Mouse (Mus musculus) heart, adult 2 months (tissue): ENCODE measurements around the gene Rpl18. TPM values are rescaled to one million over a fixed set of nuclear protein-coding genes. Genes with fewer than 3 reads are reported as not detected.

Source experiments
- DNase-seq, 2 experiments: peaks; one replicate each; pipeline ENCODE4 v3.0.0; 2021
- H3K27ac ChIP-seq: fragments of 200-600 bp; 2 replicates; pipeline ENCODE4 v1.8.1; 2022
- H3K27me3 ChIP-seq: fragments of 200-500 bp; 2 replicates; pipeline ENCODE4 v1.6.1; 2012; ENCODE audit warnings: mild to moderate bottlenecking, low read length, inconsistent platforms, mixed read lengths; ENCODE audit not compliant: control insufficient read depth, insufficient read depth
- H3K36me3 ChIP-seq: fragments of 200-500 bp; 2 replicates; pipeline ENCODE4 v1.6.1; 2012; ENCODE audit warnings: low read length, inconsistent platforms; ENCODE audit not compliant: control insufficient read depth, insufficient read depth
- H3K4me1 ChIP-seq: fragments of 200-500 bp; 2 replicates; pipeline ENCODE4 v1.6.1; 2011; ENCODE audit warnings: low read length; ENCODE audit not compliant: control insufficient read depth, insufficient read depth
- H3K4me3 ChIP-seq: fragments of 200-600 bp; 2 replicates; pipeline ENCODE4 v1.8.1; 2022
- H3K79me2 ChIP-seq: fragments of 200-500 bp; replicated peaks from 2 replicates; pipeline ENCODE4 v1.6.1; 2012; ENCODE audit warnings: mild to moderate bottlenecking, inconsistent platforms, low read length, moderate library complexity, mixed read lengths; ENCODE audit not compliant: control insufficient read depth, insufficient read depth
- H3K9ac ChIP-seq: fragments of 200-500 bp; 2 replicates; pipeline ENCODE4 v1.6.1; 2012; ENCODE audit warnings: low read depth, mild to moderate bottlenecking, control low read depth, inconsistent platforms, low read length, mixed read lengths
- CTCF ChIP-seq: fragments of 200-600 bp; IDR thresholded peaks from 2 replicates; pipeline ENCODE4 v1.8.1; 2022; ENCODE audit warnings: antibody characterized with exemption, mild to moderate bottlenecking, moderate library complexity
- EP300 ChIP-seq: fragments of 200-500 bp; IDR thresholded peaks from 2 replicates; pipeline ENCODE4 v1.6.1; 2011; ENCODE audit warnings: low read depth, low read length, control low read depth; ENCODE audit not compliant: insufficient read depth
- POLR2A ChIP-seq: fragments of 200-500 bp; IDR thresholded peaks from 2 replicates; pipeline ENCODE4 v1.6.1; 2011; ENCODE audit warnings: mild to moderate bottlenecking, low read depth, low read length, control low read depth; ENCODE audit not compliant: insufficient read depth
- WGBS: fragments of 180-500 bp; shearing (Covaris S2); methylation state at CpG from one replicate; pipeline ENCODE4 v1.1.7; 2018; 5-methylcytosine and 5-hydroxymethylcytosine counted together
- intact Hi-C: fragments of 180-260 bp; cut with DNase I; formaldehyde crosslinking; loops from one replicate; pipeline ENCODE4 v1.15.1; 2025
- polyA plus RNA-seq: library from polyadenylated mRNA; depleted of rRNA; stranded (reverse); fragments of >200 nt; gene quantifications from 2 replicates; pipeline ENCODE4 v1.2.3, GENCODE M21; 2012
- total RNA-seq, 2 experiments: library from RNA; stranded (reverse); gene quantifications; 2 replicates each; pipeline ENCODE4 v1.2.3; 2021

Gene Rpl18
- total and polyA plus RNA-seq, 3 experiments: 496 to 697 (median 617) TPM

- Histone ChIP-seq H3K27me3 (no peaks in the 10 kb centered on the region), H3K4me1 (no peaks in the 10 kb centered on the region), H3K36me3 (no peaks in the 10 kb centered on the region), H3K9ac (no peak within 1 kb of the TSS), H3K4me3 (no peak within 1 kb of the TSS), H3K79me2 (no peaks in the 10 kb centered on the region), H3K27ac (no peak within 1 kb of the TSS)
- DNase-seq: no peak
- TF ChIP-seq CTCF: no peak
- TF ChIP-seq EP300: no peak
- no peak for TF ChIP-seq POLR2A
- 89% methylated on average over 11 of the region's 11 CpGs for WGBS
- intact Hi-C loops: no loop called here
Observed at GRCm38 (mm10) chr7:45725713-45726112, 10.5 kb downstream of the Rpl18 start, which contains the start of gene Spaca4. Gene Spaca4 (minus strand): TSS chr7:45725813.

- no peak overlapping the region for H3K27ac ChIP-seq
- DNase-seq: no peak
- WGBS: 92% methylated on average over 10 of the region's 10 CpGs
- H3K36me3 ChIP-seq: no peaks in the 10 kb centered on the region
- intact Hi-C loops: no loop called here
- no peaks in the 10 kb centered on the region for H3K4me1 ChIP-seq
- no peak overlapping the region for H3K4me3 ChIP-seq
- TF ChIP-seq EP300 (no peak), CTCF (no peak), POLR2A (no peak)
- H3K9ac ChIP-seq: no peak overlapping the region
- H3K27me3 ChIP-seq: no peaks in the 10 kb centered on the region
- H3K79me2 ChIP-seq: no peaks in the 10 kb centered on the region
Observed at GRCm38 (mm10) chr7:45726419-45726818, 11.2 kb downstream of the Rpl18 start.

GRCm38 (mm10) chr7:45727625-45728024 is 12.4 kb downstream of the Rpl18 start:
- intact Hi-C loops: no loop called here
- Histone ChIP-seq H3K9ac (no peak overlapping the region), H3K4me1 (no peaks in the 10 kb centered on the region), H3K4me3 (no peak overlapping the region), H3K36me3 (no peaks in the 10 kb centered on the region), H3K79me2 (no peaks in the 10 kb centered on the region), H3K27ac (no peak overlapping the region), H3K27me3 (no peaks in the 10 kb centered on the region)
- DNase-seq: no peak
- no peak for TF ChIP-seq CTCF
- no peak for TF ChIP-seq EP300
- no peak for TF ChIP-seq POLR2A
- 71% methylated on average over 3 of the region's 3 CpGs for WGBS

DNA sequence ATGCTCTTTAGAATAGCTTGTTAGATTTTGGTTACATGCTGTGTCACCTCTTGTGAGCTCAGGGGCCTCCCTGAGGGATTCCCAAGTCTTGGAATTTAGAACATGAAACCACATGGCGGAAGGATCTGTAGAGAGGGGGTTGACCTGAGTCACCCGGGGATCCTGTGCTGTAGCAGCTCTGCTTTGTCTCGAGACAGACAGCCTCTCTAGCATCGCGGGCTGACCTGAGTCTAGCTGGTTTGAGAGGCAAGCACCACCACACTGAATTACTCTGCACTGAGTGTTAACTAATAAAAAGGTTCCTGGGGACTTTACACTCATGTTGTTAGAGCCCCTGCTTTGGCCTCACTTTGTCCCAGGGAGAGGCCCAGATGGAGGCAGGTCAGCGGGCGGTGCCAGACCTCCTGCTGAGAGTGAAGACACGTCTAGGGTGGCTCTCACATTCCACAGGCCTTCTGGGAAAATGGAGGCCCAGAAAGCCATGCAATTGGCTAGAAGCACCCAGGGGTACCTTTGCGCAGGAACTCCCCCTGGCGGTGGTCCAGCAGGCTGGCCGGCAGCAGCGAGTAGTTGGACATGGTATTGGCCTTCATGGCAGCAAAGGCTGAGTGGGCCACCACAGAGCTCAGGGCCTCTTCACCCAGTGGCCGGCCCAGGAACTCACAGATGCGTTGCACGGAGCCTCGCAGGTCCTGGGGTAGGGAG is 15.6 kb downstream of the Rpl18 start:
- Histone ChIP-seq H3K9ac (no peak overlapping the region), H3K4me3 (no peak overlapping the region), H3K36me3 (no peaks in the 10 kb centered on the region), H3K27ac (no peak overlapping the region), H3K27me3 (no peaks in the 10 kb centered on the region), H3K4me1 (no peaks in the 10 kb centered on the region), H3K79me2 (no peaks in the 10 kb centered on the region)
- DNase-seq: no peak
- intact Hi-C loops: no loop called here
- WGBS: 29% methylated on average over 16 of the region's 16 CpGs
- TF ChIP-seq POLR2A (no peak), EP300 (no peak), CTCF (peak; percentile 35)

DNA sequence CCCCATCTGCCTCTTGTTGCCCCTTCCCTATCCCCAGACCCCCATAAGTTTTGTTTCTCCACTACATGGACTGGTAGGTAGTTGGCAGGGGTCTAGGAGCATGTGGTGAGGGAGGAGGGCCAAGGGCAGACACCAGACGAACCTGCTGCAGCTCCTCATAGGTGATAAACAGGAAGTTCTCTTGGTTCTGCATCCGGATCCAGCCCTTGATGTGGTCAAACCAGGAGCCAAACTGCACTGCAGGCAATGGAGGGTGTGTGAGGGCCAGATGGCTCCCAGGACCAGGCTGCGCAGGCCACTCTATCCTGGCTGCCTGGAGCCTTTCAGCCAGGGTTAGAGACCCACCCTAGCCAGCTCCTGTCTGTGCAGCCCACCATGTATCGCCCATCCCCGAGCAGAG is 18.2 kb downstream of the Rpl18 start:
- no peaks in the 10 kb centered on the region for H3K36me3 ChIP-seq
- DNase-seq: no peak
- H3K27me3 ChIP-seq: no peaks in the 10 kb centered on the region
- H3K27ac ChIP-seq: no peak overlapping the region
- 66% methylated on average over 5 of the region's 5 CpGs for WGBS
- H3K9ac ChIP-seq: no peak overlapping the region
- intact Hi-C loops: no loop called here
- no peaks in the 10 kb centered on the region for H3K79me2 ChIP-seq
- H3K4me1 ChIP-seq: no peaks in the 10 kb centered on the region
- H3K4me3 ChIP-seq: no peak overlapping the region
- TF ChIP-seq CTCF: no peak
- no peak for TF ChIP-seq POLR2A
- no peak for TF ChIP-seq EP300

GRCm38 (mm10) chr7:45739162-45739763 is 24.0 kb downstream of the Rpl18 start:
- Histone ChIP-seq H3K79me2 (no peaks in the 10 kb centered on the region), H3K27ac (no peak overlapping the region), H3K27me3 (no peaks in the 10 kb centered on the region), H3K4me3 (no peak overlapping the region), H3K9ac (no peak overlapping the region), H3K36me3 (no peaks in the 10 kb centered on the region), H3K4me1 (no peaks in the 10 kb centered on the region)
- intact Hi-C loops: loop anchor here (1.0 to 2.0 kb wide), 3 partner anchors 62 to 270 kb away; no protein-coding TSS in a partner anchor
- TF ChIP-seq POLR2A (no peak), EP300 (peak; percentile 72; the same call in 1 of the 2 replicates), CTCF (peak; percentile 91)
- DNase-seq: peak; percentile 73 to 74
- WGBS: 7% methylated on average over 9 of the region's 9 CpGs
